In genomic region chr8:85845887-85846286, GRCm38 (mm10) we compare ENCODE assay signal across 9 mouse cellular contexts.
"Had no signal": no experiment of that assay in that cellular context is flagged by ENCODE, and none has a peak within 500 bp of the region (broad histone marks: within the 10 kb centered on the region; RNA-seq: fewer than 3 reads in every experiment).

No protein-coding gene starts in this region.

- DNase-seq: gastrocnemius, postnatal 14 days; heart, adult 18-20 months; heart, postnatal 10 days; heart, postnatal 4 days; kidney, adult 18-20 months; kidney, adult 8-10 months; kidney, postnatal 14 days; kidney, postnatal 36 days; left cerebral cortex, postnatal 4 days had no signal
